Mouse (Mus musculus) frontal cortex, adult 2 months (tissue): ENCODE results near the gene Tlk2. TPM values are rescaled to one million over a fixed set of nuclear protein-coding genes. Genes with fewer than 3 reads are reported as not detected.
A peak's percentile ranks its signal among the peaks of the same experiment; 100 is the strongest.

Experiments used
- DNase-seq, 2 experiments: peaks; one replicate each; pipeline ENCODE4 v3.0.0; 2022; ENCODE audit warnings: low spot score in 1 of 2; ENCODE audit errors: extremely low spot score in 1 of 2
- polyA plus RNA-seq: library from polyadenylated mRNA; depleted of rRNA; stranded (reverse); fragments of >200 nt; gene quantifications from 2 replicates; pipeline ENCODE4 v1.2.3, GENCODE M21; 2012

Tlk2 gene
- polyA plus RNA-seq, 1 experiment, result 43.4 TPM

GRCm38 (mm10) chr11:105159673-105160360, 18.8 kb upstream of the Tlk2 start:
- DNase-seq, result no peak

- DNase-seq, result no peak
Observed at GRCm38 (mm10) chr11:105161411-105161810, 17.2 kb upstream of the Tlk2 start.

- DNase-seq, result no peak
Observed at GRCm38 (mm10) chr11:105164516-105165510, 13.8 kb upstream of the Tlk2 start.

GRCm38 (mm10) chr11:105166780-105167179, 11.8 kb upstream of the Tlk2 start:
- DNase-seq, result no peak

GRCm38 (mm10) chr11:105179523-105179922, 916 bp downstream of the Tlk2 start:
- no peak for DNase-seq

GRCm38 (mm10) chr11:105180471-105181091, 2.0 kb downstream of the Tlk2 start:
- peak in 1 of 2 experiments; percentile 13 for DNase-seq

GRCm38 (mm10) chr11:105181126-105181637, 2.6 kb downstream of the Tlk2 start:
- peak; percentile 63 to 82 for DNase-seq

GRCm38 (mm10) chr11:105181689-105182460, 3.3 kb downstream of the Tlk2 start:
- DNase-seq, result peak in 1 of 2 experiments; percentile 24

GRCm38 (mm10) chr11:105182461-105182855, 3.9 kb downstream of the Tlk2 start:
- DNase-seq, result no peak

- DNase-seq, result no peak
Observed at GRCm38 (mm10) chr11:105184678-105185077, 6.1 kb downstream of the Tlk2 start.

- no peak for DNase-seq
Observed at GRCm38 (mm10) chr11:105192186-105192585, 13.6 kb downstream of the Tlk2 start.

- no peak for DNase-seq
Observed at GRCm38 (mm10) chr11:105196893-105197662, 18.5 kb downstream of the Tlk2 start.

GRCm38 (mm10) chr11:105202403-105202802, 23.8 kb downstream of the Tlk2 start:
- DNase-seq, result peak in 1 of 2 experiments; percentile 23

- no peak for DNase-seq
Observed at GRCm38 (mm10) chr11:105210007-105210406, 31.4 kb downstream of the Tlk2 start.

GRCm38 (mm10) chr11:105214257-105214656, 35.6 kb downstream of the Tlk2 start:
- DNase-seq, result no peak

- no peak for DNase-seq
Observed at GRCm38 (mm10) chr11:105217771-105218170, 39.2 kb downstream of the Tlk2 start.

GRCm38 (mm10) chr11:105234501-105234900, 55.9 kb downstream of the Tlk2 start:
- no peak for DNase-seq

GRCm38 (mm10) chr11:105240991-105241390, 62.4 kb downstream of the Tlk2 start:
- peak in 1 of 2 experiments; percentile 71 for DNase-seq

- DNase-seq, result peak in 1 of 2 experiments; percentile 64
Observed at GRCm38 (mm10) chr11:105246369-105246768, 67.8 kb downstream of the Tlk2 start.
